Mouse (Mus musculus): Measurements from ENCODE around the gene Ints11.

DNA sequence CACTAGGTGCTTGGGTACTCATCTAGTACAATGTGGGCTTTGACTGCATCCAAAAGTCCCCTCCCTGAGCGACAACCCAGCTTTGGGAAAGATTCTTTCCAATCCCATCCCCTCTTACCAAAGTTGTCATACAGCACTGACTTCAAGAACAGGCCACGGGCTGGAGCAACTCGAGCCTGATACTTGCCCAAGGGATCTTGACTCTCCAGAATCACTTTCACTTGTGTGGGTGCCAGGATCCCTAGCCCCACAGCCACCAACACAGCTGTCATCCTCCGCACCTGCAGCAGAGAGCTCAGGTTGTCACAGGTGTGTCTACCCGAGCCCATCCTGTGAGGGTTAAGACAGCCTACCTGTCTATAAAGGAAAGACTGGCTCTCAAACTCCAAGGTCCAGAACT lies 20.0 kb downstream of the Ints11 start:
- TF ChIP-seq EP300 (optimal IDR thresholded peaks at IDR 0.05) (no peak), CTCF (IDR thresholded peaks at IDR 0.05; ENCODE audit: low read depth) (no peak)

Measured in stomach, postnatal 0 days (tissue).